Mouse (Mus musculus) bone marrow macrophage, adult 2 months (primary cell): ENCODE results near the gene Scrn2. TPM values are rescaled to one million over a fixed set of nuclear protein-coding genes. Genes with fewer than 3 reads are reported as not detected.
A peak's percentile ranks its signal among the peaks of the same experiment; 100 is the strongest.

Source experiments
- H3K27ac ChIP-seq: 2 replicates; pipeline ENCODE4 v1.5.1; 2012; ENCODE audit warnings: low read depth, low read length; ENCODE audit not compliant: insufficient read depth
- H3K4me1 ChIP-seq: 2 replicates; pipeline ENCODE4 v1.6.1; 2012; ENCODE audit warnings: low read length; ENCODE audit not compliant: control insufficient read depth, insufficient read depth
- H3K4me3 ChIP-seq: 2 replicates; pipeline ENCODE4 v1.5.1; 2012; ENCODE audit warnings: mild to moderate bottlenecking, low read length, moderate library complexity; ENCODE audit not compliant: insufficient read depth
- CTCF ChIP-seq: IDR thresholded peaks from 2 replicates; pipeline ENCODE4 v1.5.1; 2012; ENCODE audit warnings: low read depth, mild to moderate bottlenecking, low read length, moderate library complexity
- POLR2A ChIP-seq: IDR thresholded peaks from 2 replicates; pipeline ENCODE4 v1.6.1; 2012; ENCODE audit warnings: mild to moderate bottlenecking, low read depth, low read length, borderline replicate concordance
- polyA plus RNA-seq: library from polyadenylated mRNA; stranded (reverse); fragments of >200 nt; gene quantifications from 2 replicates; pipeline ENCODE4 v1.2.4, GENCODE M21; 2012; ENCODE audit not compliant: missing spikeins, insufficient read depth, insufficient read length

The Scrn2 gene
- polyA plus RNA-seq, 1 experiment: 1.5 TPM

DNA sequence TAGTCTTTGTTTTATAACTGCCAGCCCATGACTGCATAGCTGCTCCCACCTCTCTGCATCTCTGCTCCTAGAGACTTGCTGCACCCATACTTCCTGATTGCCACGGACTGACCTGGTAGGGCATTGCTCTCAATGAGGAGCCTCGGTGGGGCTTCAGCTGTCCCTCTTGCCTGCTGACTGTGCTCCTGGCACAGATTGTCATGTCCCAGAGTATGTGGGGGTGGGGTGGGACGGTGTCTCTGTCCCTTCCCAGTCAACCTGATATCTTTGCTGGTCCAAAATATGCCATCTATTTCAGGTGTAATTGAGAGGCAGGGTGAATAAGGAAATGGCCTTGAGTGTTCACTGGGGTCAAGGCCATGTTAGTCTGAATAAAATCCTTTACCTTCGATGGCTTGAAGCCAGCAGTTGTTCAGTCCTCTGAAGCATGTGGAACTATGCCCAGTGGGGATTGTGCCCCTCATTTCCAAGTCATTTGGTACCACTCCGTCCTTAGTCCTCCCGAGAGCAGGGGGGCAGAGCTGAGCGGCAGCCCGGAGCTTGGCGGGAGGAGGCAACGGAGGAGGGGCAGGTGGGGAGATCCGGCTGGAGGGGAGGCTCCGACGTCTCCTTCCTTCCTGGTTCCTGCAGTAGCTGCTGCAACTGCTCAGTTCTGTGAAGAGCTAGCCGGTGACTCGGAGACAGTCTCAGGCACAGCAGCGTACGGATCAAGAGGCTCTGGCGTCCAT is 20.6 kb downstream of the Scrn2 start, which contains the start of gene Osbpl7:
Gene Osbpl7 (plus strand): TSS at position 413 of the 728 bp plus-strand sequence.
- TF ChIP-seq CTCF: no peak
- no peak for TF ChIP-seq POLR2A
- Histone ChIP-seq H3K27ac (no peak within 1 kb of the TSS), H3K4me3 (peak within 1 kb of the TSS; percentile 84), H3K4me1 (peaks cover 12% of the 10 kb centered on the region)

DNA sequence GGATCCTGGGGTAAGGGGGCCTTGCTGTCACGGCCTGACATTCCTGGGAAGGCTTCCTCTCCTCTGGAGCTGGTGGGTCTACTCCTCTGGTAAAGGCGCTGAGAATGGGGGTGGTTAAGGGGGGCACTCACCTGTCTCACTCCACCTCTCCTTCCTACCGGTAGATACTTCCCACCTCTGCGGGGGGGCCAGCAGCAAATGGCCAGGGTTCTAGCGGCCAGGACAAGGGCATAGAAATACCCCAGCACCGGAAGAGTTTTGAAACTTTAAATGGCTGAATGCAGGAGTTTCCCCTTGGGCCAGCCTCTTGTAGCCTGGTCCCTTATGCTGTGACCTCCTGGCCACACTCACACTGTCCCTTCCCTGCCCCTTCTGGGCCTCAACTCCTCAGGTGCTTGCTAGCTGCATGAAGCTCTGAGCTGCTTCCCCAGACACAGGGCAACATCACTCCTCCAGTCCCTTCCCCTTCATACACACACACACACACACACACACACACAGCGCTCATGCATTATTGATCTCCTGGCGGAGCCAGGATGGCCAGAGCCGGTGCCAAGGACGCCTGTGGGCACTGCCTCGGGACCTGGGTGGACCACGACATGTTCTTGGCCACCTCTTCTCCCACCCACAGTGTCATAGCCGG is 21.3 kb downstream of the Scrn2 start:
- peak overlapping the region; percentile 84 for H3K4me3 ChIP-seq
- TF ChIP-seq CTCF: no peak
- H3K4me1 ChIP-seq: peaks cover 12% of the 10 kb centered on the region
- H3K27ac ChIP-seq: no peak overlapping the region

DNA sequence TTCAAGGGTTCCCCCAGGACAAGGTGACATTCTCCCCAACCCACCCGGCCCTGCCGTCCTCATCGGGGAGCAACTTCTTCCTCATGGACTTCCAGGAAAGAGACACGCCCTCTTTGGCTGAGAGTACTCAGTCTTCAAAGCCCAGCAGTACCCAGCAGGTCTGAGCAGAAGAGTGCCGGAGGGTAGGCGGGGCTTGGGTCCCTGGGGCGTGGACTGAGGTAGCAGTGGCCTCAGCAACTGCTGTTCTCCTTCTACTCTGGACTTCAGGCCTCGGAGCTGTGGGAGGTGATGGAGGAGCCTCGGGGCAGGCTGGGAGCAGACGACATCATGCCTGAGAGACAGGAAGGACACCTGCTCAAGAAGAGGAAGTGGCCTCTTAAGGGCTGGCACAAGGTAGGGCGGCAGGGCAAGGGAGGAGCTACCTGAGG is 22.5 kb downstream of the Scrn2 start:
- no peak overlapping the region for H3K27ac ChIP-seq
- peaks cover 12% of the 10 kb centered on the region for H3K4me1 ChIP-seq
- TF ChIP-seq CTCF (no peak), POLR2A (no peak)
- no peak overlapping the region for H3K4me3 ChIP-seq

DNA sequence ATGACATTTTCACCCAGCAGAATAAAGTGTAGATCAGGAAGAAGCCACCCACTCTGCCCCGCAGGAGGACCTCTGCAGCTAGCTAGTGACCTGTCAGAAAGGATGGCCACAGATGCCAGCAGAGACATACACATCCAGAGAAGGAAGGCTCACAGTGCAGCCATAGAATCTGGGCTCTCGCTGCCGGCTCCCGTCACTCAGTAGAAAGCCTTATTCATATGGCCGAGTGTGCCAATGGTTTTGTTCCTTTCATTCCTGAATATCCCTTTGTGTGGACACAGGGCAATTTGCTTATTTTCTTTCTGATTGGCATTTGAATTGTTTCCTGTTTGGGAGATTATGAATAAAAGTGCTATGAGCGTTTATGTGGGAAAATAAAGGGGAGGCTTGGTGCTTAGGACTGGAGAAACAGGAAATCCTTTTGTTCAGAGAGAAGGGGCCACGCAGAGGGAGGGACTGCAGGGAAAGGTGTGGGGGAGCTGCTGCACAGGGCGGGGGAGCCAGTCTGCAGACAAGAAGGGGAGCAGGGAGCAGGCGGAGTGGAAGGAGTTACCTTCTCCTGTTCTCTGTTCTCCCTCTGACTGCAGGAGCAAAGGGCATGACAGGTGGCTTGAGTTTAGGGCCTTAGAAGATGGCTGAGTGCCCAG is 33.7 kb downstream of the Scrn2 start:
- peaks cover 2% of the 10 kb centered on the region; the same call in 1 of the 2 replicates for H3K4me1 ChIP-seq
- TF ChIP-seq POLR2A: no peak
- no peak for TF ChIP-seq CTCF
- no peak overlapping the region for H3K4me3 ChIP-seq
- H3K27ac ChIP-seq: no peak overlapping the region

DNA sequence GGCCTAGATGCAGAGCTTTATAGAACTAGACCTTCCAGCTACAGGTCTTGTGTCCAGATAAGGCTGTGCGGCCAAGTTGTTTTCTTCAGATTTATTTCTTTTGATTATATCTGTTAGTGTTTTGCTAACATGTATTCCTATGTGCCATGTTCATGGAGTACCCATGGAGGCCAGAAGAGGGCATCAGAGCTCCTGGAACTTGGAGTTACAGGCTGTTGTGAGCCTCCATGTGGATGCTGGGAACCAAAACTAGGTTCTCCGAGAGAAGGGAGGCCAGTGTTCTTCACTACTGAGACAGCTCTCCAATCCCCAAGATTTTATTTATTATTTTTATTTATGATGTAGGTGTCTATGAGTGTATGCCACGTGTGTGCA is 34.2 kb downstream of the Scrn2 start:
- peaks cover 2% of the 10 kb centered on the region; the same call in 1 of the 2 replicates for H3K4me1 ChIP-seq
- H3K4me3 ChIP-seq: no peak overlapping the region
- H3K27ac ChIP-seq: no peak overlapping the region
- no peak for TF ChIP-seq CTCF
- TF ChIP-seq POLR2A: no peak

DNA sequence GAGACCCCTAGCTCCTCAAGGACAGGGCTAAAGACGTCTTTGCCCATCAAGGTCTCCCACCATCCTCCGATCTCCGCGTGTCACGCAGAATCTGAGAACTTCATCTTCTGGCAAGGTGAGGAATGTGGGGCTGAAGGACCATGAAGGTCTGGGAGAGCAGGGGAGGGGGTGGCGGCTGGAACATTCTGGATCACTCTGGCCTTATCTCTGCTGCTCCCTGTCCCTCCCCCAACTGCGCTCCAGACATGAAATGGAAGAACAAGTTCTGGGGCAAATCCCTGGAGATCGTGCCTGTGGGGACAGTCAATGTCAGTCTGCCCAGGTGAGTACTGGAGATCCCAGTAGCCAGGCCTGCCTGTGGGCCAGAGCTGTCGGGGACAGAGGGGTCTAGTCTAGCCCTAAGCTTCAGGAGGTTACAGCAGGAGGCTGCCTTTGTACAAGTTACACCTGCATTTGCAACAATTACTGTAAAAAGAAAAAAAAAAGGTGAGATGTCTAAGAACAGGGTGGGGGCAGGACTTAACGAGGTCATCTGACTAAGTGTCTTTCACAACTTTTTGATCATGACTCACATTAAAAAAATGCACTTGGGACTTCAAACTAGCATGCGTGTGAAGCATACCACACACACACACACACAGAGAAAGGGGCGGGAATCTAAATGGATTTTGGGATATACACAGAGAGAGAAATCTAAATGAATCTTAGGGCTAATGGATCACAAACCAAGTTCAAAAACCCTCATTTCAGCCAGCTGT is 36.0 kb downstream of the Scrn2 start:
- no peak for TF ChIP-seq CTCF
- TF ChIP-seq POLR2A: no peak
- Histone ChIP-seq H3K4me3 (no peak overlapping the region), H3K4me1 (peaks cover 2% of the 10 kb centered on the region; the same call in 1 of the 2 replicates), H3K27ac (no peak overlapping the region)

DNA sequence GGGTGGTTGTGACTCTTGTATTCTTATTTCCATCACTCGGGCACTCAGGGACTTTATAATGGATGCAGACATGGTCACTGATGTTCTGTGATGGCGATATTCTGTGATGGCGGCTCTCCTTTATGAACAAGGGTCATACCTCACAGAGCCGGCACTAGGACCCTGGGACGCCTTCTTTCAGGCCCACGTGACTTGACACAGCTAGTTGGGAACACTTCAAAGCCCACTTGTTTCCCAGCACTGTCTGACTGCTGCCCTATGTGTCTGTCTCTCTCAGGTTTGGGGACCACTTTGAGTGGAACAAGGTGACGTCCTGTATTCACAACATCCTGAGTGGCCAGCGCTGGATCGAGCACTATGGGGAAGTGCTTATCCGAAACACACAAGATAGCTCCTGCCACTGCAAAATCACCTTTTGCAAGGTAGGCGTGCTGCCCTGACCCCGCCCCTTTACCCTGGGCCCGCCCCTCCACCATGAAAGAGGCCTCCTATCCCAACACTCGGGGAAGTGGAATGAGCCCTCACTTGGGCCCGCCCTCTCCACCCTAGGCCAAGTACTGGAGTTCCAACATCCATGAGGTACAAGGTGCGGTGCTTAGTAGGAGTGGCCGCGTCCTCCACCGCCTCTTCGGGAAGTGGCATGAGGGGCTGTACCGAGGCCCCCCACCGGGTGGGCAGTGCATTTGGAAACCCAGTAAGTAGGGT is 37.1 kb downstream of the Scrn2 start:
- no peak overlapping the region for H3K27ac ChIP-seq
- peaks cover 2% of the 10 kb centered on the region; the same call in 1 of the 2 replicates for H3K4me1 ChIP-seq
- no peak overlapping the region for H3K4me3 ChIP-seq
- TF ChIP-seq CTCF: no peak
- TF ChIP-seq POLR2A: no peak

DNA sequence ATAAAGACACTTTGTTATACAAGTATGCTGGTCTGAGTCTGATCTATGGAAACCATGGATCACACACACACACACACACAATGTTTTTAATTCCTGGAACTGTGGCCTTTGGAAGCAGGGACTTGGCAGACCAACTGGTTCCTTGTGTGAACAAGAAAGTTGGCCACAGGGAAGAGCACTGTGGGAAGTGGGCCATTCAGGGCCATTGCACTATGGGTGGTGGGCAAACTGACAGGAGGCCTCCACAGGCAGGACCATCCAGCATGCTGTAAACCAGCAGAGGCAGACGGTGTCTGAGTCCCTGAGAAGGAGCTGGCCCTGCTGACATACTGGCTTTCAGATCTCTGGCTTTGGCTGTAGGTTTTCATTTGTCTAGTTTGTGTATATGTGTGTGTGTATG is 39.6 kb downstream of the Scrn2 start:
- TF ChIP-seq CTCF: no peak
- Histone ChIP-seq H3K4me3 (no peak overlapping the region), H3K4me1 (peaks cover 2% of the 10 kb centered on the region; the same call in 1 of the 2 replicates), H3K27ac (no peak overlapping the region)

DNA sequence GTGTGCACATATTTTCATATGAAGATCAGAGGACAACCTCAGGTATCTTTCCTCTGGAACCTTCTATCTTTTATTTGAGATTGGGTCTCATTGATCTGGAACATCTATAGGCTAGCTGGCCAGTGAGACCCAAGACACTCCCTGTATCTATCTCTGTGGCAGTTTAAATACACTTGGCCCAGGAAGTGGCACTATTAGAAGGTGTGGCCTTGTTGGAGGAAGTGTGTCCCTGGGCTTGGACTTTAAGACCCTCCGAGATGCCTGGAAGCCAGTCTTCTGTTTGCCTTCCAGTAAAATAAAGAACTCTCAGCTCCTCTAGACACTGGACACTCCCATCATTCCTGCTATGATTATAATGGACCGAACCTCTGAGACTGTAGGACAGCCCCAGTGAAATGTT is 40.0 kb downstream of the Scrn2 start:
- TF ChIP-seq POLR2A: no peak
- no peak for TF ChIP-seq CTCF
- H3K4me1 ChIP-seq: peaks cover 2% of the 10 kb centered on the region; the same call in 1 of the 2 replicates
- H3K4me3 ChIP-seq: no peak overlapping the region
- H3K27ac ChIP-seq: no peak overlapping the region
